Mouse (Mus musculus) ES-Bruce4 (cell line): ENCODE measurements at regions not wholly inside any gene's neighbourhood (a gene's known extent, or its start where the extent isn't known, plus 50 kb on each side); places are given as distances from the start of the nearest gene placed in this dataset.

Source experiments
- CTCF ChIP-seq: IDR thresholded peaks from one replicate; pipeline ENCODE4 v1.8.1; 2011; ENCODE audit warnings: low read depth, low read length
- EP300 ChIP-seq: IDR thresholded peaks from 2 replicates; pipeline ENCODE4 v1.6.1; 2011; ENCODE audit warnings: low read depth, low read length; ENCODE audit not compliant: insufficient read depth
- POLR2A ChIP-seq: IDR thresholded peaks from one replicate; pipeline ENCODE4 v1.8.1; 2011; ENCODE audit warnings: low read length; ENCODE audit not compliant: insufficient read depth

DNA sequence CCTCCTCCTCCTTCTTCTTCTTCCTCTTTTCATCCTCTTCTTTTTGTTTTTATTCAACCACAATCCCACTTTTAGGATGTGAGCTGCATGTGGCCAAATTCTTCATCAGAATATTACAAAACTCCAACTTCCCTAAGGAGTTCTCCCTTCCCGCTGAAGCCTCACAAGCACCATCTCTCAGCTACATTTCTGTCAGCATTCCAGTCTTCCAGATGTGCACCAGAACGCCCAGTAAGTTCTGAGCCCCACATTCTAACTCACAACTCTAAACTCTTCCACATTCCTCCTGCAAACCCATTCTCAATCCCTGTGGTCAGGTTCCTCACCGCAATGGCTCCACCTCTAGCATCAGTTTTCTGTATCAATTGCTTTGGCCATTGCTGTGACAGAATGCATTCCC is 121.2 kb downstream of the Dicer1 start:
- TF ChIP-seq POLR2A (no peak), CTCF (no peak), EP300 (no peak)
